ENCODE assay signal across 25 mouse cellular contexts in the genomic region with DNA sequence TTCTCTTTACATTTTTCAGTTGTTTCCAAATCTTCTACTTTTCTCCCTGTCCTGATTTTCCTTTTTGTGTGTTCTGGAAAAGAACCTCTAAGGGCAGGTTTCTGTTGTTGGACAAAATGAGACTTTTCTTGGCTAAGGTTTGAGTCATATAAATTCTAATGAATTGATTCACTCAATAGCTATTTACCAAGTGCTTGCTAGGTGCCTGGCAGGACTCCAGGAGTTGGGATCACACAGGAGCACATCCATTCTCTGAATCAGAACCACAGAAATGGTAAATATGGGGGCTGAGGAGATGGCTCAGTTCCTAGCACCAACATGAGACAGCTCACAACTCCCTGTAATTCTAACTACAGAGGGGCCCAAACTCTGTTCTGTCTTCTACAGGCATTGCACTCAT.
DNase-seq lines count a peak whose midpoint lies in the region; ATAC-seq and TF ChIP-seq lines count a peak whose summit lies in the region.
"Had no signal": no experiment of that assay in that cellular context is flagged by ENCODE, and none has a peak within 500 bp of the region (broad histone marks: within the 10 kb centered on the region; RNA-seq: fewer than 3 reads in every experiment).

No protein-coding gene starts in this region.

- H3K4me2 ChIP-seq in midbrain, postnatal 0 days (ENCODE audit: low read depth, low read length, poor library complexity, severe bottlenecking) = no peak overlapping the region
- H3K4me2 ChIP-seq: embryonic facial prominence, embryonic 15.5 days; hindbrain, embryonic 14.5 days; limb, embryonic 13.5 days; liver, embryonic 12.5 days had no signal

- POLR2A ChIA-PET in Patski (lab: Charles Lee) = no interaction called here

- H3K27me3 ChIP-seq in Patski = no peaks in the 10 kb centered on the region
- H3K27me3 ChIP-seq in midbrain, postnatal 0 days (ENCODE audit: insufficient read depth, low read length) = no peaks in the 10 kb centered on the region
- H3K27me3 ChIP-seq: CH12.LX; embryonic facial prominence, embryonic 15.5 days; liver, embryonic 12.5 days had no signal

- no peaks in the 10 kb centered on the region for H3K9me3 ChIP-seq in midbrain, postnatal 0 days (ENCODE audit: low read length)
- H3K9me3 ChIP-seq: embryonic facial prominence, embryonic 15.5 days; G1E; limb, embryonic 13.5 days; liver, embryonic 12.5 days; midbrain, embryonic 10.5 days had no signal

- H3K4me1 ChIP-seq in midbrain, postnatal 0 days (ENCODE audit: insufficient read depth, low read length) = no peaks in the 10 kb centered on the region
- H3K4me1 ChIP-seq: embryonic facial prominence, embryonic 15.5 days; limb, embryonic 13.5 days; liver, embryonic 12.5 days; midbrain, embryonic 10.5 days had no signal

- no peak overlapping the region for H3K4me3 ChIP-seq in midbrain, postnatal 0 days (ENCODE audit: low read depth, low read length)
- H3K4me3 ChIP-seq: embryonic facial prominence, embryonic 15.5 days; gastrocnemius, adult 2 months; limb, embryonic 13.5 days; liver, embryonic 12.5 days; midbrain, embryonic 10.5 days had no signal

- H3K27ac ChIP-seq in midbrain, postnatal 0 days (ENCODE audit: low read depth, low read length) = no peak overlapping the region
- H3K27ac ChIP-seq: embryonic facial prominence, embryonic 15.5 days; gastrocnemius, adult 2 months; hindbrain, embryonic 14.5 days; limb, embryonic 13.5 days; liver, embryonic 12.5 days; midbrain, embryonic 10.5 days had no signal

- ATAC-seq in Patski = peak; percentile 62
- ATAC-seq in midbrain, postnatal 0 days (ENCODE audit: low FRiP score) = no peak
- ATAC-seq in erythroid progenitor cell, adult 5-6 weeks (replicated peaks; ENCODE audit: low FRiP score, poor library complexity, severe bottlenecking) = no peak
- ATAC-seq: inflammation-experienced regulatory T-cells, adult 6 months; liver, embryonic 12.5 days had no signal

- no peak overlapping the region for H3K9ac ChIP-seq in midbrain, postnatal 0 days (replicated peaks; ENCODE audit: low read length, poor library complexity, severe bottlenecking)
- H3K9ac ChIP-seq: embryonic facial prominence, embryonic 15.5 days; hindbrain, embryonic 14.5 days; limb, embryonic 13.5 days; liver, embryonic 12.5 days had no signal

- in situ Hi-C loops in Patski (cut with MboI; ENCODE audit: low pct_unique_long_range_greater_than_20kb) = no loop called here

- TF ChIP-seq CTCF in Patski (IDR thresholded peaks at IDR 0.05) = no peak
- TF ChIP-seq CTCF in midbrain, postnatal 0 days (IDR thresholded peaks at IDR 0.05) = no peak

- CTCF ChIA-PET in Patski (lab: Charles Lee) = interaction anchor here (1.6 kb wide), 1 partner anchor 9 kb away, joined by 5 read pairs; no protein-coding TSS in a partner anchor

- peak; percentile 7 to 11 for DNase-seq in cerebellum, postnatal 10 days
- DNase-seq in cerebellum, adult 9-10 months = no peak
- peak; percentile 48 for DNase-seq in 3134 (ENCODE audit: extremely low read depth, insufficient read length, low spot score)
- peak; percentile 57 for DNase-seq in Patski (ENCODE audit: low read depth, low spot score)
- peak; percentile 29 for DNase-seq in brain, adult 2 months (ENCODE audit: low read depth, low spot score)
- no peak for DNase-seq in midbrain, postnatal 0 days (ENCODE audit: low spot score)
- DNase-seq: B cell, adult 2 months; cerebellum, adult 11-12 months; gastrocnemius, adult 2 months; heart, postnatal 4 days; kidney, adult 2 months; kidney, postnatal 10 days; lung, adult 18-20 months; lung, postnatal 10 days; retina, postnatal 1 day; right cerebral cortex, postnatal 25 days had no signal

- H3K36me3 ChIP-seq in midbrain, postnatal 0 days (ENCODE audit: insufficient read depth, low read length) = no peaks in the 10 kb centered on the region
- H3K36me3 ChIP-seq: embryonic facial prominence, embryonic 15.5 days; G1E; limb, embryonic 13.5 days; liver, embryonic 12.5 days; midbrain, embryonic 10.5 days had no signal

Comparison
In these comparisons a context has a peak if more than half of its experiments do, and no peak if none do; other contexts are left out.
1. DNase-seq: peak in cerebellum, postnatal 10 days (2 of 2), 3134 (single experiment), Patski (single experiment) and brain, adult 2 months (single experiment); none in cerebellum, adult 9-10 months (single experiment) and midbrain, postnatal 0 days (single experiment).